Mouse (Mus musculus): ENCODE data around the gene Gnb3.
"Not testable (repeated sequence)": the region's sequence is repeated elsewhere in the genome, so short reads cannot be mapped to it uniquely, and the experiment has no call there.

Gene Gnb3

DNA sequence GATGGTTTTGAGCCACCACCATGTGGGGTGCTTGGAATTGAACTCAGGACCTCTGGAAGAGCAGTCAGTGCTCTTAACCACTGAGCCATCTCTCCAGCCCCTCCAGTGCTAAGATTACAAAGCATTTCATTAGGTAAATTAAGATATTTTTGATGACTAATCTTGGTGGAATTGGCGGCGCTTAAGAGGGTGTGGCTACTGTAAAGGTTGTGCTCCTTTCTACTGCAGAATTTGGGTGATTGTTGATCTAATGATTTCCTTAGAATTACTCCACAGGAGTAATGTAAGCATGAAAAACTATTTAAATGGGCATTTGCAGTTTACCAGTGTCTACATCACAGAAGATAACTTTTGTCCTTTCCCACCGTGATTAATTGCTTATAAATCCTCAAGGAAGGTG is 35.7 kb downstream of the Gnb3 start:
- Histone ChIP-seq H3K27me3 (ENCODE audit: insufficient read depth, low read length) (no peaks in the 10 kb centered on the region), H3K9me3 (ENCODE audit: low read length) (no peaks in the 10 kb centered on the region), H3K4me1 (replicated peaks; ENCODE audit: low read depth, low read length) (peaks cover 53% of the 10 kb centered on the region), H3K4me3 (replicated peaks; ENCODE audit: low read length) (peak overlapping the region; percentile 75; the same call in 1 of the 2 replicates), H3K36me3 (ENCODE audit: insufficient read depth, low read length) (peaks cover 2% of the 10 kb centered on the region)
- TF ChIP-seq POU5F1 (IDR thresholded peaks at IDR 0.05; ENCODE audit: borderline replicate concordance, low read length) (no peak), NANOG (IDR thresholded peaks at IDR 0.05; ENCODE audit: borderline replicate concordance, low read length) (peak; percentile 87)

DNA sequence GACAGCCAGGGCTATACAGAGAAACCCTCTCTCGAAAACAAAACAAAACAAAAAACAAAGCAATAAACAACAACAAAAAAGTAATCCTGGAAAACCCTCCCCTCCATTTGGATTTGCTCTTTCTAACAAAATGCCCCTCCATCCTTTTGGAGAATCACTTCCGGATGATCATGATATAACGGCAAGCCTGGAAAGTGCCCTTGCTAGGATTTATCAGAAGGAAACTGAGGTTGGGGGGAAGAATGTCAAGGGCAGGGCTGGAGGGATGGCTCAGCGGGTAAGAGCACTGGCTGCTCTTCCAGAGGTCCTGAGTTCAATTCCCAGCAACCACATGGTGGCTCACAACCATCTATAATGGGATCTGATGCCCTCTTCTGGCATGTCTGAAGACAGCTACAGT is 36.4 kb downstream of the Gnb3 start:
- H3K9me3 ChIP-seq (ENCODE audit: low read length); H3K36me3 ChIP-seq (ENCODE audit: insufficient read depth, low read length); H3K27me3 ChIP-seq (ENCODE audit: insufficient read depth, low read length): not testable (repeated sequence)
- H3K4me1 ChIP-seq (replicated peaks; ENCODE audit: low read depth, low read length) = peaks cover 47% of the 10 kb centered on the region
- H3K4me3 ChIP-seq (replicated peaks; ENCODE audit: low read length) = peak overlapping the region; percentile 74

GRCm38 (mm10) chr6:124803061-124803460 is 37.0 kb downstream of the Gnb3 start:
- Histone ChIP-seq H3K4me1 (replicated peaks; ENCODE audit: low read depth, low read length) (peaks cover 44% of the 10 kb centered on the region), H3K36me3 (ENCODE audit: insufficient read depth, low read length) (no peaks in the 10 kb centered on the region; the same call in 1 of the 2 replicates), H3K27me3 (ENCODE audit: insufficient read depth, low read length) (no peaks in the 10 kb centered on the region), H3K9me3 (ENCODE audit: low read length) (no peaks in the 10 kb centered on the region), H3K4me3 (replicated peaks; ENCODE audit: low read length) (peak overlapping the region; percentile 74)
- TF ChIP-seq CTCF (conservative IDR thresholded peaks at IDR 0.05; ENCODE audit: low read length) (peak; percentile 27), POU5F1 (IDR thresholded peaks at IDR 0.05; ENCODE audit: borderline replicate concordance, low read length) (no peak)

- Histone ChIP-seq H3K4me3 (replicated peaks; ENCODE audit: low read length) (peak overlapping the region; percentile 74), H3K4me1 (replicated peaks; ENCODE audit: low read depth, low read length) (peaks cover 38% of the 10 kb centered on the region)
- not testable (repeated sequence) for H3K36me3 ChIP-seq (ENCODE audit: insufficient read depth, low read length); H3K9me3 ChIP-seq (ENCODE audit: low read length); H3K27me3 ChIP-seq (ENCODE audit: insufficient read depth, low read length)
Observed at GRCm38 (mm10) chr6:124802400-124802799, 37.7 kb downstream of the Gnb3 start.

DNA sequence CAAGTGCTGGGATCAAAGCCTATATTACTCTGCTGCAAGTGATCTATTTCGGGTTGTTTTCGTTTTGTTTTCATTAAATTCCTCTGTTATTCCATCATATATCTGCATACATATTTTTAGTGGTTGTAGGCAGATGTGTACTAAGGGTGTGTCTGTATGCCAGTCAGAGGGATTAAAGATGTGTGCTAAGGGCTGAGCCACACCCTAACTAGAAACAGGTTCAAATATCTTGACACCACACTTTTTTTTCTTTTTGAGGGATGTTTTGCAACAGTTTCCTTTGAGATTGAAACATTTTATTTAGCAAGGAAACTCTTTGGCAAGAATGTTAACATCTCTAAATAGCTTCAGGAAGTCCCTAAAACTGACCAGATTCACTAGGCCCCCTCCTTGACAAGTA is 43.9 kb downstream of the Gnb3 start:
- H3K9me3 ChIP-seq (ENCODE audit: low read length) = peaks cover 3% of the 10 kb centered on the region; the same call in 1 of the 2 replicates
- H3K4me1 ChIP-seq (replicated peaks; ENCODE audit: low read depth, low read length) = peaks cover 17% of the 10 kb centered on the region
- H3K4me3 ChIP-seq (replicated peaks; ENCODE audit: low read length) = no peak overlapping the region
- peaks cover 11% of the 10 kb centered on the region for H3K36me3 ChIP-seq (ENCODE audit: insufficient read depth, low read length)
- no peaks in the 10 kb centered on the region for H3K27me3 ChIP-seq (ENCODE audit: insufficient read depth, low read length)
- TF ChIP-seq NANOG (IDR thresholded peaks at IDR 0.05; ENCODE audit: borderline replicate concordance, low read length) (no peak), CTCF (conservative IDR thresholded peaks at IDR 0.05; ENCODE audit: low read length) (no peak), POU5F1 (IDR thresholded peaks at IDR 0.05; ENCODE audit: borderline replicate concordance, low read length) (no peak)

GRCm38 (mm10) chr6:124795781-124796180 is 44.3 kb downstream of the Gnb3 start:
- no peaks in the 10 kb centered on the region for H3K27me3 ChIP-seq (ENCODE audit: insufficient read depth, low read length)
- TF ChIP-seq NANOG (IDR thresholded peaks at IDR 0.05; ENCODE audit: borderline replicate concordance, low read length) (no peak), POU5F1 (IDR thresholded peaks at IDR 0.05; ENCODE audit: borderline replicate concordance, low read length) (no peak), CTCF (conservative IDR thresholded peaks at IDR 0.05; ENCODE audit: low read length) (no peak)
- H3K4me1 ChIP-seq (replicated peaks; ENCODE audit: low read depth, low read length) = peaks cover 17% of the 10 kb centered on the region
- no peak overlapping the region for H3K4me3 ChIP-seq (replicated peaks; ENCODE audit: low read length)
- peaks cover 11% of the 10 kb centered on the region for H3K36me3 ChIP-seq (ENCODE audit: insufficient read depth, low read length)
- H3K9me3 ChIP-seq (ENCODE audit: low read length) = peaks cover 3% of the 10 kb centered on the region; the same call in 1 of the 2 replicates

GRCm38 (mm10) chr6:124791911-124792310 is 48.2 kb downstream of the Gnb3 start:
- Histone ChIP-seq H3K36me3 (ENCODE audit: insufficient read depth, low read length) (peaks cover 11% of the 10 kb centered on the region), H3K9me3 (ENCODE audit: low read length) (peaks cover 3% of the 10 kb centered on the region; the same call in 1 of the 2 replicates), H3K4me3 (replicated peaks; ENCODE audit: low read length) (no peak overlapping the region), H3K4me1 (replicated peaks; ENCODE audit: low read depth, low read length) (peaks cover 47% of the 10 kb centered on the region), H3K27me3 (ENCODE audit: insufficient read depth, low read length) (no peaks in the 10 kb centered on the region)
- TF ChIP-seq POU5F1 (IDR thresholded peaks at IDR 0.05; ENCODE audit: borderline replicate concordance, low read length) = no peak
- TF ChIP-seq CTCF (conservative IDR thresholded peaks at IDR 0.05; ENCODE audit: low read length) = no peak
- TF ChIP-seq NANOG (IDR thresholded peaks at IDR 0.05; ENCODE audit: borderline replicate concordance, low read length) = no peak

GRCm38 (mm10) chr6:124790121-124790520 is 50.0 kb downstream of the Gnb3 start:
- TF ChIP-seq CTCF (conservative IDR thresholded peaks at IDR 0.05; ENCODE audit: low read length) = no peak
- TF ChIP-seq POU5F1 (IDR thresholded peaks at IDR 0.05; ENCODE audit: borderline replicate concordance, low read length) = no peak
- no peak for TF ChIP-seq NANOG (IDR thresholded peaks at IDR 0.05; ENCODE audit: borderline replicate concordance, low read length)
- Histone ChIP-seq H3K9me3 (ENCODE audit: low read length) (no peaks in the 10 kb centered on the region; the same call in 1 of the 2 replicates), H3K27me3 (ENCODE audit: insufficient read depth, low read length) (no peaks in the 10 kb centered on the region), H3K36me3 (ENCODE audit: insufficient read depth, low read length) (no peaks in the 10 kb centered on the region; the same call in 1 of the 2 replicates), H3K4me1 (replicated peaks; ENCODE audit: low read depth, low read length) (peaks cover 37% of the 10 kb centered on the region), H3K4me3 (replicated peaks; ENCODE audit: low read length) (no peak overlapping the region)

DNA sequence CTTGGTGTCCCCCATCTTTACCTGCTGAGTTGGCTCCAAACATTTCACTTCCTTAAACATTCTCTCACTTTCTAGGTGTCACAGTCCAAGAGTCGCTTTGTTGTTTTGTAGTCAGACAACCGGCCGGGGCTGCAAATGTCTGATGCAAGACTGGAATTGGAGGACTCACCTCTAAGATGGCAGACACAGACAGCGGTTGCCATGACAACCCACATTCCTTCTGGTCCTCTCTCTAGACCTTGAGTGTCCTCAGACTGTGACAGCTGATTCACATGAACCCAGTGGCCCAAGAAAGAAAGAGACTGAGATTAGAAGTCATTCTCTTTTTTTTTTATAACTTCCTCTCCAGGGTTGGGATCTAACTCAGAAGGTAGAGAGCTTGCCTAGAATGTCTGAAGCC is 50.6 kb downstream of the Gnb3 start:
- Histone ChIP-seq H3K27me3 (ENCODE audit: insufficient read depth, low read length) (no peaks in the 10 kb centered on the region), H3K36me3 (ENCODE audit: insufficient read depth, low read length) (no peaks in the 10 kb centered on the region), H3K4me3 (replicated peaks; ENCODE audit: low read length) (no peak overlapping the region), H3K4me1 (replicated peaks; ENCODE audit: low read depth, low read length) (peaks cover 34% of the 10 kb centered on the region), H3K9me3 (ENCODE audit: low read length) (no peaks in the 10 kb centered on the region)
- TF ChIP-seq POU5F1 (IDR thresholded peaks at IDR 0.05; ENCODE audit: borderline replicate concordance, low read length) (no peak), NANOG (IDR thresholded peaks at IDR 0.05; ENCODE audit: borderline replicate concordance, low read length) (no peak), CTCF (conservative IDR thresholded peaks at IDR 0.05; ENCODE audit: low read length) (no peak)

Measured in E14TG2a.4 (cell line).